Mouse (Mus musculus): Measurements from ENCODE around the gene Resp18.

- peak; percentile 69 for TF ChIP-seq POLR2A (IDR thresholded peaks at IDR 0.05; ENCODE audit: low read depth, low read length)
- no peak for TF ChIP-seq CTCF (conservative IDR thresholded peaks at IDR 0.05; ENCODE audit: insufficient read depth, insufficient read length, low read depth, low read length)
Measured at GRCm38 (mm10) chr1:75236117-75237050, 41.8 kb downstream of the Resp18 start, which contains the start of gene Dnajb2.
